Mouse (Mus musculus) thymus, adult 2 months (tissue): ENCODE data around the gene 2610301B20Rik.

Source experiments
- CTCF ChIP-seq: fragments of 200-500 bp; IDR thresholded peaks from 2 replicates; pipeline ENCODE4 v1.5.1; 2012; ENCODE audit warnings: mild to moderate bottlenecking, control low read depth, low read length, moderate library complexity, borderline replicate concordance; ENCODE audit not compliant: control insufficient read depth, poor library complexity, insufficient read depth; ENCODE audit errors: extremely low read depth
- POLR2A ChIP-seq: fragments of 200-500 bp; IDR thresholded peaks from 2 replicates; pipeline ENCODE4 v1.6.1; 2012; ENCODE audit warnings: mild to moderate bottlenecking, low read length, control low read depth, moderate library complexity; ENCODE audit not compliant: control insufficient read depth, poor library complexity, insufficient read depth; ENCODE audit errors: extremely low read depth

GRCm38 (mm10) chr4:10923180-10923579 lies 48.9 kb downstream of the 2610301B20Rik start:
- TF ChIP-seq CTCF (no peak), POLR2A (no peak)
